Mouse (Mus musculus): Measurements from ENCODE around the gene Fastk. TPM values are rescaled to one million over a fixed set of nuclear protein-coding genes. Genes with fewer than 3 reads are reported as not detected.
A peak's percentile ranks its signal among the peaks of the same experiment; 100 is the strongest.

The Fastk gene
- polyA plus RNA-seq, 2 experiments from 2014 or later = 53.4 to 57.0 TPM

- peak; percentile 6 for ATAC-seq
Observed at GRCm38 (mm10) chr5:24452691-24453233, 7.7 kb upstream of the Fastk start.

DNA sequence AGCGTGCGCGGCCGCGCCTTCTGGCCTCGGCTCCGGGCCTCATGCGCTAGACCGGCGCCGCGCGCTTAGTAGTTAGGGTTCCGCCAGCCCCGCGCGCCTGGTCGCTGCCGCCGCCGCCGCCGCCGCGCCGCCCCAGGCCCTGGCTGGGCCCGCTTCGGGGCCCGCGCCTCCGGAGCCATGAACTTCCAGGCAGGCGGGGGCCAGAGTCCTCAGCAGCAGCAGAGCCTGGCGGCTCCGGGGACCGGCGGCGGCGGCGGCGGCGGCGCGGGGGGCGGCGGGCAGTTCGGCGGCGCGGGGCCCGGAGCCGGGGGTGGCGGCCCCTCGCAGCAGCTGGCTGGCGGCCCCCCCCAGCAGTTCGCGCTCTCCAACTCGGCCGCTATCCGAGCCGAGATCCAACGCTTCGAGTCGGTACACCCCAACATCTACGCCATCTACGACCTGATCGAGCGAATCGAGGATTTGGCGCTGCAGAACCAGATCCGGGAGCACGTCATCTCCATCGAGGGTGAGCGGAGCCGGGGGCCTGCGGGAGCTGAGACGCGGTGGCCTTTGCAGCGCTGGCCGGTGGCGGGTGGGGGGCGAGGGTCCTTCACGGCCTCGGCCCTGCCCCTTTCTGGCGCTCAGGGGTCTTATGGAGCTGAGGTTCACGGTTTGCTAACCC, 7.1 kb upstream of the Fastk start, which contains the start of gene Agap3:
TSS of gene Agap3 (plus strand) at position 148 of the 661 bp plus-strand sequence.
- ATAC-seq = peak; percentile 14

- peak; percentile 71 for ATAC-seq
Observed at GRCm38 (mm10) chr5:24451264-24452029, 6.4 kb upstream of the Fastk start.

GRCm38 (mm10) chr5:24447624-24448298, 2.7 kb upstream of the Fastk start, which contains the start of gene Tmub1:
TSS of gene Tmub1 (minus strand) at chr5:24447854.
- peak; percentile 66 for ATAC-seq

DNA sequence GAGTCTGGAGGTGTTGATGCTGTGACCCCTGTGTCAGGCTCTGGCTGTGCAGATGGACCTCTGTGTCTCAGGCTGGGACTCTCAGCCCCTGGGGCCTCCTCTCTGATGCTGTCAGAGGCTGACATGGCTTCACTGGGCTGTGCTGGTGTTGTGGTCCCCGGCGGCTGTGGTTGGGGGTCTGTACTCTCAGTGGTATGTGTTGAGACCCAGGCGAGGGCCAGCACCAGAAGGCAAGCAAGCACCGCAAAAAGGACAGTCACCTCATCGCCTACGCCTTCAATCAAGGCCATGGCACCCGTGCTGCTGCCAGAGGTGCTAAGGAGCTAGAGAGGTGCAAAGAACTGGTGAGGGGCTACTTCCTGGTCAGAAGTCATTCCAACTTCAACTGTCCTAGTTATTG, 1.5 kb upstream of the Fastk start:
- ATAC-seq = no peak

GRCm38 (mm10) chr5:24445428-24446080, 467 bp upstream of the Fastk start:
- ATAC-seq = no peak

DNA sequence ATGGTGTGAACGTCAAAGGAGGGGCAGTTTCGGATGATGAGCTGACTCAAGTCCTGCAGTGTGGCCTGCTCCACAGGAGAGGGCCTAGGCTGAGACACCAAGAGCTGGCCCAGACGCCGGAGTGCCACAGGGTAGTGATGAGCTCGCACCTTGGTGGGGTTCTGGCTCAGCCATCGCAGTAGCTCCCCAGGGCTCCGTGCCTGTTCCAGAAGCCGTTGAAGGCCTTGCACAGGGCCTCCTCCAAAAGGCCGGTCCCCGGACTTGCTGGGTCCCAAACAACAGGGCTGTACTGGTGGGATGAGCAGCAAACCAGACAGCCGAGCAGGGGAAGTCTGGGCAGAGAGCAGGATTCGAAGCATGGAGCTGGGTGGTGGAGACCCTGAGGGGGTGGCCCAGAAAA, 1.2 kb downstream of the Fastk start:
- no peak for ATAC-seq

- no peak for ATAC-seq
Observed at GRCm38 (mm10) chr5:24443204-24443603, 1.9 kb downstream of the Fastk start.

GRCm38 (mm10) chr5:24442029-24442428, 3.1 kb downstream of the Fastk start:
- no peak for ATAC-seq

- ATAC-seq = no peak
Observed at GRCm38 (mm10) chr5:24441187-24441586, 3.9 kb downstream of the Fastk start.

GRCm38 (mm10) chr5:24433993-24434392, 11.1 kb downstream of the Fastk start:
- no peak for ATAC-seq

- no peak for ATAC-seq
Observed at GRCm38 (mm10) chr5:24428596-24428995, 16.5 kb downstream of the Fastk start.

- ATAC-seq = no peak
Observed at GRCm38 (mm10) chr5:24427981-24428402, 17.1 kb downstream of the Fastk start.

- ATAC-seq = no peak
Observed at GRCm38 (mm10) chr5:24427285-24427633, 17.8 kb downstream of the Fastk start.

- no peak for ATAC-seq
Observed at GRCm38 (mm10) chr5:24426556-24427284, 18.4 kb downstream of the Fastk start.

GRCm38 (mm10) chr5:24426037-24426432, 19.1 kb downstream of the Fastk start:
- ATAC-seq = no peak

DNA sequence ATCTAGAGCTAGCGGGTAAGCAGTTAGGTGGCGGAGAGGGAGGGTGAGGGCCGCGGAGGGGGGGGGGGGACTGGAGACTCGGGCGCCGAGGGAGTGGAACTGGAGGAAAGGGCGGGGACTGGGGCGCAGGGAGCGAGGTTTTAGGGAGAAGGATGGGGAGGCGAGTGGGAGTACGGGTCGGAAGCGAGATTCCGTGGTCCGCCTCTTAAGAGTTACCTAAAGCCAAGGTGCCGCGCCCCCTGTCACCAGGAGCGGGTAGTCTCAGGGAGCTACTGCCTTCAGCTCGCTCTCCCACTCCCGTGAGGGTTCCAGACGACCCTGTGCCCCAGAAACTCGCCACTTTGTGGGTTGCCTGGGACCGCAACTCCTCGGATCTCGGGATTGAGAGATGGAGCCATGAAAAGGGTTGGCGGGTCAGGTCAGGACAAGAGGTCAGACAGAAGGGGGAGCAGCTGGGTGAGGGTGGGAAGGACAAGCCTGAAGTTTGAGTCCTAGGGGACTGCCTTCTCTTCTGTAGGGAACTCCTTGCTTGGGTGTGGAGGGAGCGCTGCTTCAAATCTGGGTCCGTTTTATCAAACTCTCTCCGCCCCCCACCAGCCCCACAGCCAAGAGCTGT, 19.6 kb downstream of the Fastk start:
- ATAC-seq = no peak

DNA sequence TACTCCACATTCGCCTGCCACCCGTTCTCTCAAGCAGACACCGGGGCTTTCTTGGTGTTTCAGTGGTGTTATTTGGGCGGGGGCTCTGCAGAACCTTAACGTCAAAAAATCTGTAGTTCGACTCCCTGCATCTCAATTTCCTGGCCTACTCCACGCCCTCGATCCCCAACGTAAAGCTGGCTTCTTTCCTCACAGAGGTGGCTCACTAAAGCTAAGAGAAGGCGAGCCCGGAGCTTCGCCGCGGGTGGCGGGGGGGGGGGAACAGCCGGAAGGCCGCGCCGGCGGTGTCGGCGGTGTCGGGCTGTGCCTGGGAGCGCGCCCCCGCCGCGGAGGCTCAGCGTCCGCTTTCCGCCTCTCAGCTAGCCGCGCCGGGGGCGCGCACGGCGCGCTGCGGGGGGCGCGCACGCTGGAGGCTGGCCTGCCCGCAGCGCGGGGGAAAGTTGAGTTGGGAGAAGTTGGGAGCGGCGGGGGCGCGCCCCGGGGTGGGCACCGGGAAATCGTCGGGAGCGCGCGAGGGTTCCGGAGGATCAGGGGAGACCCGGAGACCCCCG, 20.2 kb downstream of the Fastk start:
- ATAC-seq = peak; percentile 46

DNA sequence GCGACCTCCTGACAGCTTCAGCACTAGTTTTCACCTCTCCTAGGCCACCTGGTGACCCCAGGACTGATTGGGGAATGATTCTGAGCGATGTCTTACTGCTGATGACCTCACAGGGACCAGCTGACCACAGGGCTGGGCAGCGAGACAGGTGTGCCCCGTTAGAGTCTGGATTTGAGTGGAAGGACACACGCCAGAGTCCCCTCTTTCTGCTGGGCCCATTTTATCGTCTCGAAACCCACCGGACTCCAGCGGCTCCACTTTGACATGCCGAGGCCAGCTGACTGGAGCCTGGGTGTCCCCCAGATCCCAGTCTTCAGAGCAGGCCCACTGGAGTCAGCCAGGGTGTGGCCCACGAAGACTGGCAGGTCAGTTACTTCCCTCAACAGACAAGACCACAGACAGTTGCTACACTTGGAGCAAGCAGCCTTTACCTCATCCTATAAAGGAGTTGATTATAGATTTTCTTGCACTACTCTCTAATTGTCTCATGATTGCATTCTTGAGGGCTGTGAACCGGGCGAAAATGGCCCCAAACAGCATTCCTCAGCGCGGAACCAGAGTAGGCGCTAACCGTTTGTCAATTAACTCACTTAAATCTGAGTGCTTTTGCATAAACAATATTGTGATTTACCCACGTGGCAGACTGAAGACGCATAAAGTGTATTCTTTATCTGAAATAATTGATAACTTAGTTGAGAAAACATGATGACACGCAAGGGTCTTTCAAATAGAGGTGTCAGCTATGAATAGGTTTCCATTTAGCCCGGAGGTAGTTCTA, 20.9 kb downstream of the Fastk start:
- no peak for ATAC-seq

Data from CD4-positive, CD25-positive, alpha-beta regulatory T cell, adult 4 months (primary cell).